Mouse (Mus musculus) kidney, postnatal 0 days (tissue): ENCODE measurements around the gene Abca4. TPM values are rescaled to one million over a fixed set of nuclear protein-coding genes. Genes with fewer than 3 reads are reported as not detected.
"Not testable (repeated sequence)": the region's sequence is repeated elsewhere in the genome, so short reads cannot be mapped to it uniquely, and the experiment has no call there.

Source experiments
- ATAC-seq: fragments of 200-750 bp; cut with Nextera tagmentation; replicated peaks from 2 replicates; pipeline ENCODE4 v1.8.0; 2017; ENCODE audit warnings: low read depth, moderate number of reproducible peaks, moderate TSS enrichment, moderate library complexity; ENCODE audit not compliant: low FRiP score
- DNase-seq: peaks from one replicate; pipeline ENCODE4 v3.0.0-alpha.2; 2016; ENCODE audit warnings: low spot score
- H3K27ac ChIP-seq: fragments of 300-500 bp; sonication (generic); 2 replicates; pipeline ENCODE4 v1.5.1; 2014; ENCODE audit warnings: mild to moderate bottlenecking
- H3K27me3 ChIP-seq: fragments of 300-500 bp; sonication (generic); 2 replicates; pipeline ENCODE4 v1.6.1; 2014; ENCODE audit warnings: low read length, mixed read lengths; ENCODE audit not compliant: insufficient read depth
- H3K36me3 ChIP-seq: fragments of 300-500 bp; sonication (generic); 2 replicates; pipeline ENCODE4 v1.6.1; 2014; ENCODE audit warnings: low read length, mixed read lengths; ENCODE audit not compliant: insufficient read depth
- H3K4me1 ChIP-seq: fragments of 300-500 bp; sonication (generic); replicated peaks from 2 replicates; pipeline ENCODE4 v1.6.1; 2014; ENCODE audit warnings: antibody characterized with exemption, low read length, mixed read lengths; ENCODE audit not compliant: insufficient read depth
- H3K4me2 ChIP-seq: fragments of 300-500 bp; sonication (generic); 2 replicates; pipeline ENCODE4 v1.6.1; 2014; ENCODE audit warnings: mild to moderate bottlenecking, low read length, moderate library complexity, mixed read lengths
- H3K4me3 ChIP-seq: fragments of 300-500 bp; sonication (generic); replicated peaks from 2 replicates; pipeline ENCODE4 v1.5.1; 2014; ENCODE audit warnings: low read depth, low read length
- H3K9ac ChIP-seq: fragments of 300-500 bp; sonication (generic); 2 replicates; pipeline ENCODE4 v1.6.1; 2014; ENCODE audit warnings: low read depth, low read length
- H3K9me3 ChIP-seq: fragments of 300-500 bp; sonication (generic); replicated peaks from 2 replicates; pipeline ENCODE4 v1.6.1; 2016; ENCODE audit warnings: low read length, inconsistent platforms, mixed read lengths
- CTCF ChIP-seq: IDR thresholded peaks from 2 replicates; pipeline ENCODE4 v1.5.1; 2016; ENCODE audit warnings: antibody characterized with exemption, low read depth, mild to moderate bottlenecking, moderate library complexity
- WGBS: fragments of 180-500 bp; shearing (Covaris S2); extraction: QIAGEN DNeasy Blood & Tissue Kit; methylation state at CpG from one replicate; pipeline ENCODE4 v1.1.7; 2014; 5-methylcytosine and 5-hydroxymethylcytosine counted together
- polyA plus RNA-seq: library from polyadenylated mRNA; unstranded; fragments of >200 nt; fragmentation: Nextera tagmentation; extraction: Ambion mirVana; gene quantifications from 2 replicates; pipeline ENCODE4 v1.2.1, GENCODE M21; 2015

Abca4 gene
- polyA plus RNA-seq, 1 experiment from 2014 or later = 1.2 TPM

- H3K4me2 ChIP-seq = no peak overlapping the region
- DNase-seq (no peak), ATAC-seq (no peak)
- no peak overlapping the region for H3K4me3 ChIP-seq
- no peak for TF ChIP-seq CTCF
- H3K36me3 ChIP-seq = no peaks in the 10 kb centered on the region
- WGBS = 82% methylated on average over 3 of the region's 3 CpGs
- H3K4me1 ChIP-seq = no peaks in the 10 kb centered on the region
- H3K27ac ChIP-seq = no peak overlapping the region
- no peaks in the 10 kb centered on the region for H3K27me3 ChIP-seq
- H3K9ac ChIP-seq = no peak overlapping the region
- no peaks in the 10 kb centered on the region for H3K9me3 ChIP-seq
These were observed 177.2 kb downstream of the Abca4 start for GRCm38 (mm10) chr3:122221240-122222036.

GRCm38 (mm10) chr3:122226972-122227371 lies 182.7 kb downstream of the Abca4 start:
- H3K9ac ChIP-seq, H3K27me3 ChIP-seq, H3K9me3 ChIP-seq, H3K4me1 ChIP-seq, H3K4me2 ChIP-seq, H3K4me3 ChIP-seq, DNase-seq, H3K36me3 ChIP-seq, H3K27ac ChIP-seq, ATAC-seq: not testable (repeated sequence)
- 62% methylated on average over 6 of the region's 6 CpGs for WGBS

Other genes starting within 250 kb of the Abca4 start
- 75.1 and 87.2 TPM in 2 replicates for gene Abcd3, start 229.1 kb upstream of the Abca4 start, polyA plus RNA-seq
- gene Arhgap29, start 91.9 kb upstream of the Abca4 start, polyA plus RNA-seq = 36.2 and 38.5 TPM in 2 replicates
- 238 and 242 TPM in 2 replicates for gene Gclm, start 201.1 kb downstream of the Abca4 start, polyA plus RNA-seq
- gene Dnttip2, start 229.9 kb downstream of the Abca4 start, polyA plus RNA-seq = 60.4 and 62.2 TPM in 2 replicates
- gene Bcar3, start 249.7 kb downstream of the Abca4 start, polyA plus RNA-seq = 18.8 and 20.7 TPM in 2 replicates